Mouse (Mus musculus) adrenal gland, adult 8-10 months (tissue): ENCODE results near the gene Gnas. TPM values are rescaled to one million over a fixed set of nuclear protein-coding genes. Genes with fewer than 3 reads are reported as not detected.

ENCODE experiments used
- DNase-seq: peaks from one replicate; pipeline ENCODE4 v3.0.0; 2022
- microRNA-seq, 2 experiments: library from miRNA; unstranded; fragments of <30 nt; microRNA quantifications; one replicate each; pipeline ENCODE4 v1.2.0; 2022
- total RNA-seq, 4 experiments: library from RNA; stranded (reverse); gene quantifications; 2 replicates each; pipeline ENCODE4 v1.2.4; 2022

Gene Gnas
- total RNA-seq, 4 experiments from 2014 or later: 2,052 to 2,625 (median 2,313) TPM

DNA sequence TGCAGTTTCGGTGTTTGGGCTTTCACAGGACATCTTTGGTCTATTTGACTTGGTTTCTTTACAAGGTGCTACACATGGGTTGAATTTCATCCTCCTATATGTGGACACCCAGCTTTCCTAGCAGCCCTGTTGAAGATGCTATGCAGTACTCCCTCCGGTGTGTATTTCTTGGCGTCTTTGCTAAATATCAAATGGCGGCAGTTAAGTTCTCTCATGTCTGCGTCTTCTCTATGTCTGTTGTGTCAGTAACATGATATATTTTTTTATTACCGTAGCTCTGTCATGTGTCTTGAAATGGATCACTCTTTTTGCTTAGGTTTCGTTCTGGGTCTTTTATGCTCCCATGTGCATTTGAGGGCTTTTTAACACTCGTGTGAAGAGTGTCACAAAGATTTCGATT is 96.9 kb downstream of the Gnas start:
- no peak for DNase-seq

DNA sequence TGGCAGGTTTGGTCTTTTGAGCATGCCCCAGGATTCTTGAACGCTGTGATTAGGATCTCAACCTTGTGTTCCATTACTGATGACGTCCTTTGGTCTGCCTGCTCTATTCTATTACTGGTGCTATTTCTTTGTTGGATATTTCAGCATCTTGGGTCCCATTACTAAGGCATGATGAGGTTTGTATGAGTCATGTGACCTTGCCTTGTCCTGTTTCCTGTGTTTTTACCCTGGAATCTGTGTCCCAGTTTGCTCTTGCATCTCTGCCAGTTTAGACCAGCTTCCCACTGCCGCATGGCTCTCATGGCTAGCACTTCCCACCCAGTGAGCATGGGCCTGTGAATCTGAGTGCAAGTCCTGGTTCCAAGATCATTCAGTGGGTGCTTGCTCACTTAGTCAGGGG is 107.8 kb downstream of the Gnas start:
- DNase-seq: no peak

DNA sequence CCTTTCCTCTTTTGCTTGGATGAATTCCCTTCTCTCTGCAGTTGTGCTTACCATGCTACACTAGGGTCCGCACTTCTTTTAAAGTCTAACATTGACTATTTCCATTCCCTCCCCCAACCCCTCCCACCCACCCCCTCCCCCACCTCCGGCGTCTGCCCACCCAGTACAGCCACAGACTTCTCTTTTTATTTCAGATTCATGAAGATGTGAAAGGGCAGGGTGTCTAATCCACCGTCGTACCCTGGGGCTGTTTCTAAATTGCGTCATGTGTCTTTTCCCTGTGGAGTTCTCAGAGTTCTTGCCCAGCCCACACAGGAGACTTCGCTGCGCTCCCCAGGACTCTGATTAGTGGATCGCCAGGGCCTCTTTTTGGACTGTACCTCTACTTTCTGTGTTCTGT is 108.4 kb downstream of the Gnas start:
- no peak for DNase-seq

- peak; percentile 79 for DNase-seq
Observed at GRCm38 (mm10) chr2:174393383-174393782, 109.3 kb downstream of the Gnas start.

Small RNA genes within 50 kb of the gene (microRNA-seq; reads per million reads assigned to microRNA genes)
- gene Gm27591 (0 reads per million in 2 experiments), gene Mir296 (145 to 211 reads per million in 2 experiments), gene Mir298 (603 to 1,235 reads per million in 2 experiments)

Other genes with a start within 250 kb of the Gnas start
- gene Stx16, start 208.0 kb upstream of the Gnas start, total RNA-seq: 10 to 100 TPM; 52.0 to 61.3 (median 55.4) TPM
- gene Npepl1, start 174.0 kb upstream of the Gnas start, total RNA-seq: 10 to 100 TPM; 57.3 to 68.1 (median 62.5) TPM
- gene Gm20721, start 62.4 kb downstream of the Gnas start, total RNA-seq: 1 to 10 TPM; 1.6 to 2.7 (median 2.3) TPM
- 10 to 100 TPM; 63.0 to 72.5 (median 65.3) TPM for gene Nelfcd, start 131.5 kb downstream of the Gnas start, total RNA-seq
- gene Ctsz, start 154.7 kb downstream of the Gnas start, total RNA-seq: 100 to 1,000 TPM; 162 to 226 (median 178) TPM
- 1 to 10 TPM in 1 of 4 experiments, under 1 TPM in 3; 0.28 to 1.1 (median 0.76) TPM for gene Tubb1, start 166.4 kb downstream of the Gnas start, total RNA-seq
- 100 to 1,000 TPM; 372 to 569 (median 481) TPM for gene Atp5e, start 179.8 kb downstream of the Gnas start, total RNA-seq
- gene Prelid3b, start 188.8 kb downstream of the Gnas start, total RNA-seq: 100 to 1,000 TPM in 2 of 4 experiments, 10 to 100 TPM in 2; 86.1 to 126 (median 107) TPM